Mouse (Mus musculus): ENCODE results near the gene Tmc6. TPM values are rescaled to one million over a fixed set of nuclear protein-coding genes. Genes with fewer than 3 reads are reported as not detected.

Tmc6 gene
- 23.8 and 26.5 TPM in 2 replicates for polyA plus RNA-seq (2016; fragmentation: Nextera tagmentation; extraction: Ambion mirVana)

DNA sequence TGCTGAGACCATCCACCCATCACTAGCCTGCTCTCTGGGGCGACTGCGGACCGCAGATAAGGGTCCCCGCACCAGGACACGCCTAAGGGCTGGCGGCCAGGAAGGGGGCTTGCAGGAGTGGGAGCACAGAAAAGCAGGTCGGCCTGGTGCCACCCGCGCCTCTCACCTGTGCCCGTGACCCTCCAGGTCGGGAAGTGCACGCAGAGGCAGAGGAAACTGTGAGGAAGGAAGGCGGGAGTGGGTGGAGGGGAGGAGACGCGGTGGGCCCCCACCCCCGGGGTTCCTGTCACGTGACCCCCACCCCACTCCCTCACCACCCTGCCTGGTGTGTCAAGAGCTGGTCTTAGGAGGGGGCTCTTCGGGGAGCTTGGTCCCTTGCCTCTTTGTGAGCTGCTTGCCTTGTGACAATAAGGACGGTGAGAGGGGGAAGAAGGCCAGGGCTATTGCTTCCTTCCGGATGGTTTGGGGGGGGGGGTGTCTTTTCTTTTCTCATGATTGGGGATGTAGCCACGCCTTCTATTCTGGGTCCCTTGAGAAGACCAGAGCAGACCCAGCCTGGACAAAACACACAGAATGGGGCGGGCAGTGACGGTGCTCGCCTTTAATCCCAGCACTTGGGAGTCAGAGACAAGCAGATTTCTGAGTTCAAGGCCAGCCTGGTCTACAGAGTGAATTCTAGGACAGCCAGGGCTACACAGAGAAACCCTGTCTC lies at the start of gene Tmc6, which contains the start of gene Tmc8:
TSS of gene Tmc6 (minus strand) at position 206 of the 712 bp plus-strand sequence.
TSS of gene Tmc8 (plus strand) at position 84 of the 712 bp plus-strand sequence.
- Histone ChIP-seq H3K27ac (ENCODE audit: poor library complexity, severe bottlenecking) (peak within 1 kb of the TSS; percentile 94), H3K9ac (peak within 1 kb of the TSS; percentile 81), H3K4me3 (peak within 1 kb of the TSS; percentile 69), H3K36me3 (peaks cover 10% of the 10 kb centered on the region), H3K4me1 (replicated peaks) (peaks cover 49% of the 10 kb centered on the region), H3K27me3 (replicated peaks) (peaks cover 8% of the 10 kb centered on the region; the same call in 1 of the 2 replicates), H3K9me3 (replicated peaks) (no peaks in the 10 kb centered on the region), H3K4me2 (peak within 1 kb of the TSS; percentile 99)
- peak; percentile 46 for ATAC-seq (ENCODE audit: insufficient number of reproducible peaks, low FRiP score)
- WGBS, result 25% methylated on average over 24 of the region's 24 CpGs

DNA sequence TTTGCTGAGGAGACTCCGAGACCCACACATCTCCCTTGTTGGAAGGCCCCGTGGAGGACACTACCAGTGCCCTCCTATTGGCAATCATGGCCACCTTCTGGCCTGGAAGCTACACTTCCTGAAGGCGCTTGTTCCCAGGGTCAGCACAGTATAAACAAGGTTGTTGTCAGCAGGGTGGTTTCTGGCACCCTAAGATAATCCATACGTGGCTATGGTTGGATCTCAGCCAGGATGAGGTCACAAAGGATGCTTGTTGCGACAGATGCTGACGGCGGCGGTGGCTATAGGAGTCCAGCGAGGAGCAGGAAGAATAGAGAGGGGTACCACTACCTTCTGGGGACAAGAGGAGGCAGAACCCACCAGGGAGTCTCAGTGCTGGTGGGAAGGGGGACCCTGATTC lies 48.4 kb upstream of the Tmc6 start:
- H3K27ac ChIP-seq (ENCODE audit: poor library complexity, severe bottlenecking), result peak overlapping the region; percentile 97
- 47% methylated on average over 9 of the region's 9 CpGs for WGBS
- no peak overlapping the region for H3K9ac ChIP-seq
- no peaks in the 10 kb centered on the region for H3K27me3 ChIP-seq (replicated peaks)
- H3K4me2 ChIP-seq, result peak overlapping the region; percentile 20; the same call in 1 of the 2 replicates
- no peak overlapping the region for H3K4me3 ChIP-seq
- H3K9me3 ChIP-seq (replicated peaks), result no peaks in the 10 kb centered on the region
- peaks cover 61% of the 10 kb centered on the region for H3K4me1 ChIP-seq (replicated peaks)
- no peak for ATAC-seq (ENCODE audit: insufficient number of reproducible peaks, low FRiP score)
- peaks cover 4% of the 10 kb centered on the region; the same call in 1 of the 2 replicates for H3K36me3 ChIP-seq

DNA sequence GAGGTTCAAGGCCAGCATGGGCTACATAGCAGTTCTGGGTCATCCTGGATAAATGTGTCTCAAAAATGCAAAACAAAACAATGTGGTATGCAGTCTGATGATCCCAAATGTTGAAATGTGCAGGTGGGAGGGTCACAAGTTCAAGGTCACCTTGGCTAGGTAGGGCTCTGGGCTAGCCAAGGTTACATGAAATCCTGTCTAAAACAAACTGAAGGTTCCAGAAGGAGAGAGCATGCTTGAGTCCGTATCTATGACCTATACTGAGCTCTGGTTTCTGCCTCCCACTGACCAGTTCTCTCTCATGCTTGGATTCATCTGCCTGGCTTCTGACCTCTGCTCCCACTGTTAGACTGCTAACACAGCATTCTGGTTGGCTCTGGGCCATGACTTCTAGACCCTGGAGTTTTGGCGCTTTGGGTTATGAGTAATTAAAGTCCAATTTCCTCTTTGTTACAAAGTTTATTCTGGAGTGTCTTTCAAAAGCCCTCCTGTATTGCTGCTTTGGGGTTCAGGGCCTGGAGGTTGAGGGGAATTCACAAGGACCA lies 47.7 kb upstream of the Tmc6 start:
- H3K4me3 ChIP-seq, result no peak overlapping the region
- H3K9ac ChIP-seq, result peak overlapping the region; percentile 33; the same call in 1 of the 2 replicates
- ATAC-seq (ENCODE audit: insufficient number of reproducible peaks, low FRiP score), result no peak
- H3K4me2 ChIP-seq, result no peak overlapping the region
- peak overlapping the region; percentile 97 for H3K27ac ChIP-seq (ENCODE audit: poor library complexity, severe bottlenecking)
- H3K9me3 ChIP-seq (replicated peaks), result no peaks in the 10 kb centered on the region
- peaks cover 68% of the 10 kb centered on the region for H3K4me1 ChIP-seq (replicated peaks)
- H3K36me3 ChIP-seq, result peaks cover 4% of the 10 kb centered on the region; the same call in 1 of the 2 replicates
- H3K27me3 ChIP-seq (replicated peaks), result no peaks in the 10 kb centered on the region
- 57% methylated on average over 2 of the region's 2 CpGs for WGBS

DNA sequence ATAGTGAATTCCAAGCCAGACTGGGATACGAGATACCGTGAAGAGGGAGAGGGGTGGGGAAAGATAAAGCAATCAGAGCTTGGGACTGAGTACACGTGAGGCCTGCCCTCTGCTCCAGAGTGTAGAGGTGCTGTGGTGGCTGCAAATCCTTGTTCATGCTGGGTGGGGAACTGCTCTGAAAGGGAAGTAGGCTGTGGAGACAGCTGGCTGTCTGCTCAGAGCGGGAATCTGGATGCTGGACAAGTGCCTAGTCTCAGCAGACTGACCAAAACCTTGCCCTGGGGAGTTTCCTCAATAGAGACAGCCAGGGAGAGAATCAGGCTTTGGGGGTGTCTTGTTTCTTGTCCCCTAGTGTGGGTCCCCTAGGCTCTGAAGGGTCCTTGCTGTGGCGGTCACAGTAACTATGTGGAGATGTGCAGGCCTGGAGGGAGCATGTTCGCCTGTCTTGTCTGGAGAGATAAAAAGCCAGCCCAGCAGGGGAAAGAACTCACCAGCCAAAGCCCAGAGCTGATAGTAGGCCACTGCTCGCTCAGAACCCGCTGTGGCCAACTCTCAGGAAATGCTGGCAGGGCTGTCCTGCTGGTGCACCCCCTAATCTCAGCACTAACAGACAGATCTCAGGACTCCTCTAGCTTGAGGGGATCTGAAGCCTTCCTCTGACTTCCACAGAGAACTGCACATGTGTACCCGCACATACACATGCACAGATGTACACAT lies 47.0 kb upstream of the Tmc6 start:
- WGBS, result 9% methylated on average over 9 of the region's 9 CpGs
- Histone ChIP-seq H3K4me2 (peak overlapping the region; percentile 92; the same call in 1 of the 2 replicates), H3K4me1 (replicated peaks) (peaks cover 73% of the 10 kb centered on the region), H3K27ac (ENCODE audit: poor library complexity, severe bottlenecking) (peak overlapping the region; percentile 97), H3K9me3 (replicated peaks) (no peaks in the 10 kb centered on the region), H3K36me3 (peaks cover 4% of the 10 kb centered on the region; the same call in 1 of the 2 replicates), H3K4me3 (no peak overlapping the region), H3K9ac (peak overlapping the region; percentile 21; the same call in 1 of the 2 replicates), H3K27me3 (replicated peaks) (no peaks in the 10 kb centered on the region)
- ATAC-seq (ENCODE audit: insufficient number of reproducible peaks, low FRiP score), result no peak

DNA sequence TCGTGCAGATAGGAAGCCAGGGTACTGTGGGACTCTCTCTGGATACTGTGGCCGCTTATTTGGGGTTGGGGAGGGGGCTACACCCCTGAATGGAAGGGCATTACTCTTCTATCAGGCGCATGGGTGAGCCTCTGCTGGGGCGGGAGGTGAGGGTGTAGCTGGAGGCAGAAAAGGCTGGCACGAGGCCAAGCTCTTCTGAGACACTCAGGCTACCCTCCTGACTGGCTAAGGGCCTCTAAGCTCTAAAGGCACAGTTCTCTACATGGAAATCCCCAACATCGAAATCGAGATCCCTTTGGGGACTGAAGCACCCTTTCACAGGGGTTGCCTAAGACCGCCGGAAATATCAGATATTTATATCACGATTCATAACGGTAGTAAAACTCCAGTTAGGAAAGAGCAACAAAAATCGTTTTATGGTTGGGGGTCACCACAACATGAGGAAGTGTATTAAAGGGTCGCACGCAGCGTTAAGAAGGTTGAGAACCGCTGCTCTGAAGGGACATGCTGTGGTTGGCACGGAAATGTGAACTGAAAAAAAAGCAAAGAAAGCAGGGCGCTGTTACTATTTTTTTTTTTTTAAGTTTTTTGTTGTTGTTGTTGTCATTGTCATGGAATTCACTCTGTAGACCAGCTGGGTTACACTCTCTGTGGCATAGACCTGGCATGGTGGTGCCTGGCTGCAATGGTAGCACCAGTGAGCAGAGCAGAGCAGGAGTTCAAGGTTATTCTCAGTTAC lies 46.3 kb upstream of the Tmc6 start:
- Histone ChIP-seq H3K36me3 (peaks cover 10% of the 10 kb centered on the region), H3K27ac (ENCODE audit: poor library complexity, severe bottlenecking) (peak overlapping the region; percentile 97), H3K4me1 (replicated peaks) (peaks cover 81% of the 10 kb centered on the region), H3K9me3 (replicated peaks) (no peaks in the 10 kb centered on the region), H3K4me2 (peak overlapping the region; percentile 92), H3K4me3 (0 out of 2 replicates have a peak overlapping the region, but pooled peaks have one; percentile 7), H3K27me3 (replicated peaks) (no peaks in the 10 kb centered on the region), H3K9ac (peak overlapping the region; percentile 61)
- WGBS, result 52% methylated on average over 18 of the region's 18 CpGs
- ATAC-seq (ENCODE audit: insufficient number of reproducible peaks, low FRiP score), result no peak

DNA sequence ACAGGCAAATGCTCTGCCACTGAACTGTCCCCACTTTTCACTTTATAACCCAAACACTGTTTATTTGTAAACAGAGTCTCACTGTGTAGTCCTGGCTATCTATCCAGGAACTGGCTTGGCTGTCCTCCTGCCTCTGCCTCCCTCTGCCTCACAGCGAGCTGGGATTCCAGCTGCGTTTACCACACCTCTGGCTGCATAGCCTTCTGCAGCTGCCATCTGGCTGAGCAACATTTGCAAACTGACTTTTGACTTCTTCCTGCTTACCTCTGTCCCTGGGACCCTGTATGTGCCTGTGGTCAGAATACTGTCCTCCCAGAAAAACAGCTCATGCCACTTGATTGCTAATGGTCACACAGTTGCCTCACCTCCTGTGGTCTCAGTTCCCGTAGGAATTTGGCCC lies 45.4 kb upstream of the Tmc6 start:
- Histone ChIP-seq H3K9me3 (replicated peaks) (no peaks in the 10 kb centered on the region), H3K36me3 (peaks cover 14% of the 10 kb centered on the region), H3K9ac (peak overlapping the region; percentile 61), H3K4me2 (peak overlapping the region; percentile 92), H3K27ac (ENCODE audit: poor library complexity, severe bottlenecking) (peak overlapping the region; percentile 97), H3K27me3 (replicated peaks) (no peaks in the 10 kb centered on the region), H3K4me3 (peak overlapping the region; percentile 7; the same call in 1 of the 2 replicates), H3K4me1 (replicated peaks) (peaks cover 87% of the 10 kb centered on the region)
- no peak for ATAC-seq (ENCODE audit: insufficient number of reproducible peaks, low FRiP score)
- 49% methylated on average over 3 of the region's 3 CpGs for WGBS

DNA sequence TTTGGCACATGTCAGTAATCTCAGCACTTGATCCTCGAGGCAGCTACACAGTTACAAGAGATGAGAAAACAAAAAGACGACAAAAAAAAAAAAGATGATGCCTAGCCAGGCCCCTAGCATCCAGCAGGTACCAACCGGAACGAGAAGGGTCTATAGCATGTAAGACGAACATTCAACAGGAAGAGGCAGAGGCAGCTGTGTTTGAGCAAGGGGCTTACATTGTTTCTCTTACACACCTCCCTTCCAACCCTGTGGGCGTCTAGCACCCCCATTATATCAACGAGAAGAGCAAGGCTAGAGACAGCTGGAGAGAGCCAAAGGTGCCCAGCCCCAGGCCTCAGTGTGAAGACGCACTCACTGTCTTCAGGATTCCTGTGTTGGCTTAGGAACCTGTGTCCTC lies 44.9 kb upstream of the Tmc6 start:
- no peak overlapping the region; the same call in 1 of the 2 replicates for H3K4me3 ChIP-seq
- peak overlapping the region; percentile 92 for H3K4me2 ChIP-seq
- H3K27me3 ChIP-seq (replicated peaks), result no peaks in the 10 kb centered on the region
- H3K27ac ChIP-seq (ENCODE audit: poor library complexity, severe bottlenecking), result peak overlapping the region; percentile 94; the same call in 1 of the 2 replicates
- peaks cover 18% of the 10 kb centered on the region for H3K36me3 ChIP-seq
- no peaks in the 10 kb centered on the region for H3K9me3 ChIP-seq (replicated peaks)
- 64% methylated on average over 8 of the region's 8 CpGs for WGBS
- peak overlapping the region; percentile 61; the same call in 1 of the 2 replicates for H3K9ac ChIP-seq
- no peak for ATAC-seq (ENCODE audit: insufficient number of reproducible peaks, low FRiP score)
- H3K4me1 ChIP-seq (replicated peaks), result peaks cover 84% of the 10 kb centered on the region

DNA sequence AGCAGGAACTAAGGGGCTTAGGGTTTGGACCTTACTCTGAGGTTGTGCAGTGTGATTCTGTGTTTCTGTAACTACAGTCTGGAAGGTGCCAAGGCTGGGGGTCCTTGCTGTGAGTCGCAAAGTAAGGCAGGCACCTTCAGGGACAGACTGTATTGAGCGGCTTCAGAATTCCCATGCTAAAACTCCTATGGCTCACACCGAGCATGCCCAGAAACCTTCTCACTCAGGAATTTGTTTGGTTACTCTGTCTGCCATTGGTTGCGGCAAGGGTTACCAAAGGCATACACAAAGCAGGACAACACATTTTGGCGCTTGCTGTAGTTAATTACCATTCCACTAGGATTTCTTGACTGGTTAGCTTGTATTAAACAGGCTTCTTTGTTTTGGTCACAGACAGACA lies 44.2 kb upstream of the Tmc6 start:
- Histone ChIP-seq H3K9ac (peak overlapping the region; percentile 89), H3K4me1 (replicated peaks) (peaks cover 83% of the 10 kb centered on the region), H3K4me2 (peak overlapping the region; percentile 92), H3K27me3 (replicated peaks) (no peaks in the 10 kb centered on the region), H3K36me3 (peaks cover 26% of the 10 kb centered on the region), H3K27ac (ENCODE audit: poor library complexity, severe bottlenecking) (peak overlapping the region; percentile 94), H3K9me3 (replicated peaks) (no peaks in the 10 kb centered on the region), H3K4me3 (peak overlapping the region; percentile 69)
- no peak for ATAC-seq (ENCODE audit: insufficient number of reproducible peaks, low FRiP score)
- WGBS, result 14% methylated on average over 5 of the region's 5 CpGs

DNA sequence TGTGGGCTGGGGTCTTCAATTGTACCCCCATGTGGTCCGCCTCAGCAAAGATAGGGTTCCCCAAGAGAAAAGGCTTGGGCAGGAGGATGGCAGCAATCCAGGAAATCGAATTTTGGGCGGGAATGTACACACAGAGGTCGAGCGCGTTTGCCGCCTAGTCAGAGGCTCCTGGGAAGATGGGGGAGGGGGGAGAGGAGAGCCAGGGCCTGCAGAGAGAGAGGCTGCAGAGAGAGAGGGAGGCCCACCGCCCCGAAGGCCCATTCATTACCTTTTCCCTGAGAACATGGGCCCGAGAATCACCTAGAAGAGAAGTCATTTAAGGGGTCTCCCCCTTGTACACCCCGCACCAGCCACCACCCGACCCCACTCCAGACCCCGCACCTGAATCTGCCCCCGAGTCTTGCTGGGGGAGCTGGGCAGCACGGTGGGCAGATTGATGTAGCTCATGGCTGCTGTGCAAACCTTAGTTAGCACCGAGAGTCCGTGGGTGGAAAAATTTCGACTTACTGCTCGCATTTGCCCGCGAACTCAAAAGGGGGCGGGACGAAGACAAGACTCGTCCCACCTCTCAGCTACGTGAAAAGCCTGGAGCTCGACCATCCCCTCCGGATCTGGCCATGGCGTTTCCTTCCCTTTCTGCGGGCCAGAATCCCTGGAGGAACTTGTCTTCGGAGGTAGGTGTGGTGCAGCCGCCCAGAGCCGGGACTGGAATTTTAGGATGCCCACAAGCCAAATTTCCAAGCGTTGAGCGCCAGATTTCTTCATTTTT lies 43.5 kb upstream of the Tmc6 start, which contains the start of the genes Afmid and Tk1:
TSS of gene Afmid (plus strand) at position 592 of the 769 bp plus-strand sequence.
TSS of gene Tk1 (minus strand) at position 760 of the 769 bp plus-strand sequence.
- Histone ChIP-seq H3K4me1 (replicated peaks) (peaks cover 77% of the 10 kb centered on the region), H3K27ac (ENCODE audit: poor library complexity, severe bottlenecking) (peak within 1 kb of the TSS; percentile 94), H3K4me3 (peak within 1 kb of the TSS; percentile 69), H3K9me3 (replicated peaks) (no peaks in the 10 kb centered on the region), H3K4me2 (peak within 1 kb of the TSS; percentile 92), H3K36me3 (peaks cover 32% of the 10 kb centered on the region), H3K27me3 (replicated peaks) (no peaks in the 10 kb centered on the region), H3K9ac (peak within 1 kb of the TSS; percentile 89)
- peak; percentile 55 for ATAC-seq (ENCODE audit: insufficient number of reproducible peaks, low FRiP score)
- under 1% methylated on average over 34 of the region's 34 CpGs for WGBS
